Mouse (Mus musculus) skeletal muscle tissue, adult 2 months (tissue): ENCODE results near the gene Itpk1.

Experiments
- DNase-seq: peaks from one replicate; pipeline ENCODE4 v3.0.0-alpha.2; 2012; ENCODE audit warnings: low read depth, low spot score

The Itpk1 gene

GRCm38 (mm10) chr12:102553705-102554275 lies 150.9 kb downstream of the Itpk1 start:
- DNase-seq, result no peak

DNA sequence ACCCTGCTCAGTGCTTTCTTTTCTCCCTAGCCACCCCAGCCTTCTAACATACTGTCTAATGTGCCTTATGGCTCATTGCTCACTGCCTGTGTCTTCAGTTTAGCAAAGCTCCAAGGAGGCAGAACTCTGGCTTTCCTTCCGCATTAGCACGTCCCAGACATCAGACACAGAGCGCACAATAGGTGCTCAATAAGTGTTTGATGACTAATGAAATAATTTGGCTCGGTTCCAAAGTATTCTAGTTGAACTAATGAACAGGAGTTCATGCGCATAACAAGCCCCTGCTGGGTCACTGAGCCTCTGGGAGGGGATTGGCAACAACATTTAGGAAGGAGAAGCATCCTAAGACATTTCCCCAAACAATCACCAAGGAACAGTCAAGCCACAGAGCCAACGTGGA lies 152.7 kb downstream of the Itpk1 start:
- no peak for DNase-seq

- no peak for DNase-seq
These were observed 153.5 kb downstream of the Itpk1 start for GRCm38 (mm10) chr12:102551186-102551585.

GRCm38 (mm10) chr12:102550529-102550928 lies 154.2 kb downstream of the Itpk1 start:
- DNase-seq, result peak; percentile 32

DNA sequence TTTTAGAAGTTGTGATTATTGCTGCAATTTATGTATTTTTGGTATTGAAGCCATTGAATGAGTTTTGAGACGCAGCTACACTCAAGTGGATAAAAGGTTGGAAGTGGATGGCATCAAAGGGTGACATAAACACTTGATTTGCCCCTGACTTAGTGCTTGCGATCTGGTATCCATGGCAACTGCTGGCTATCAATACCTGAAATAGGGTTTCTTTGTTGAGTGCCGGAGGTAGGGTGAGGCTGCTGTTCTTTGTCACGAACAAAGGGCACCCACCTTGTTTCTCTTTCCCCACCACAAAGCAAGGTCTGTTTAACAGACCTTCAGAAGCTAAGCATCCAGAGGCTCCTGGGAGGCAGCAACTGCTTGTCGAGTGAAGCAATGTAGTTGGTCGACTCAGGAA lies 159.6 kb downstream of the Itpk1 start:
- DNase-seq, result no peak

- no peak for DNase-seq
These were observed 163.6 kb downstream of the Itpk1 start for GRCm38 (mm10) chr12:102541168-102541567.

DNA sequence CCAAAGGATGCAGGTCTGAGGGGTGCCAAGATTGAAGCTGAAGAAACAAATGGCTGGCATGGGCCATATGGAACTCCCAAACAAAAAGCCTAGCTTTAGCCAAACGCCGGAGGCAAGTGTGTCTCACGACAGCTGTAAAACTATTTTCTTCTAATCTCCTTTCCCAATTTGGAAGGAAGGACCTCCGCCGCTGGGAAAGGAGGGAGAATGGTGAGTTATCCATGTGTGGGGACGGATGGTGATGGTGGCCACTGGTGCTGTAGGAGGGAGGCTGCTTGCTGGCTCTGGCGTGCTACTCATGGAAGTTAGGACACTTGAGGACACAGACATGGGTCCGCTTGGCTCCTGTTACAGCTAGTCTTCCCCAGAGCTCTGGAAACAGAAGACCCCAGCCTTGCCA lies 164.5 kb downstream of the Itpk1 start:
- no peak for DNase-seq

- DNase-seq, result no peak
These were observed 168.9 kb downstream of the Itpk1 start for GRCm38 (mm10) chr12:102535796-102536195.

DNA sequence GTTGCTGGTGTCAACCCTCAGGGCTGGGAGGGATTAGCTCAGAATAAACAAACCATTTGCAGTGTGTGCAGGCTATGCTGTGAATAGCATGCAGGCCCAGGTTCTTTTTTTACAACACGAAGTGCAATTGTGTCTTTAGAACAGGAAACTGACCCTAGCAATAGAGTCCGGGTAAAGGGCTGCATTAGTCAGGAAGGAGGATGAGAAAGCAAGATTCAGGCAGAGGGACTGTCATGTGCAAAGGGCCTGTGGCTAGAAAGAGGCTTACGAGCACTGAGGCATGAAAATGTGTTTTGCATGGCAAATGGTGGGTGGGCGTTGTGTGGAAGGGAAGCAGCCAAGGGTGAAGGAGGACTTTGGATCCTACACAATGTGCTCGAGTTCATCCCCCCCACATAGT lies 176.7 kb downstream of the Itpk1 start:
- no peak for DNase-seq

- peak; percentile 21 for DNase-seq
These were observed 180.0 kb downstream of the Itpk1 start for GRCm38 (mm10) chr12:102524760-102525159.

GRCm38 (mm10) chr12:102524216-102524615 lies 180.5 kb downstream of the Itpk1 start:
- DNase-seq, result no peak

GRCm38 (mm10) chr12:102521777-102522319 lies 182.9 kb downstream of the Itpk1 start:
- DNase-seq, result no peak

- DNase-seq, result no peak
These were observed 184.6 kb downstream of the Itpk1 start for GRCm38 (mm10) chr12:102519929-102520720.
